Mouse (Mus musculus) CH12.LX (cell line): ENCODE data around the gene Prr36.
A peak's percentile ranks its signal among the peaks of the same experiment; 100 is the strongest.

ENCODE experiments used
- CTCF ChIP-seq, 2 experiments: IDR thresholded peaks in 1 of 2; conservative IDR thresholded peaks in 1 of 2; 2 replicates each; pipeline ENCODE4 v1.5.1; 2011 to 2012; ENCODE audit warnings: low read depth in 2 of 2, low read length in 2 of 2, improper control_type of control experiment in 1 of 2, inconsistent platforms in 1 of 2, mild to moderate bottlenecking in 1 of 2, moderate library complexity in 1 of 2
- E2F4 ChIP-seq: IDR thresholded peaks from 2 replicates; pipeline ENCODE4 v1.6.1; 2011; ENCODE audit warnings: low read depth, low read length, improper control_type of control experiment; ENCODE audit not compliant: insufficient replicate concordance
- EP300 ChIP-seq: IDR thresholded peaks from 2 replicates; pipeline ENCODE4 v1.6.1; 2011; ENCODE audit warnings: low read length, improper control_type of control experiment
- HCFC1 ChIP-seq: IDR thresholded peaks from 2 replicates; pipeline ENCODE4 v1.6.1; 2012; ENCODE audit warnings: low read depth, mild to moderate bottlenecking, inconsistent platforms, low read length, improper control_type of control experiment
- IRF4 ChIP-seq: IDR thresholded peaks from 2 replicates; pipeline ENCODE4 v1.6.1; 2014; ENCODE audit warnings: low read depth, mild to moderate bottlenecking, inconsistent platforms, low read length, improper control_type of control experiment
- POLR2A ChIP-seq: IDR thresholded peaks from 2 replicates; pipeline ENCODE4 v1.6.1; 2011; ENCODE audit warnings: low read depth, mild to moderate bottlenecking, improper control_type of control experiment, low read length
- RAD21 ChIP-seq: IDR thresholded peaks from 2 replicates; pipeline ENCODE4 v1.6.1; 2011; ENCODE audit warnings: low read depth, mild to moderate bottlenecking, low read length, improper control_type of control experiment, moderate library complexity
- ZC3H11A ChIP-seq: IDR thresholded peaks from 2 replicates; pipeline ENCODE4 v1.6.1; 2012; ENCODE audit warnings: low read depth, mild to moderate bottlenecking, inconsistent platforms, low read length, improper control_type of control experiment
- ZMIZ1 ChIP-seq: IDR thresholded peaks from 2 replicates; pipeline ENCODE4 v1.6.1; 2012; ENCODE audit warnings: low read depth, mild to moderate bottlenecking, inconsistent platforms, low read length, improper control_type of control experiment

GRCm38 (mm10) chr8:4254001-4254400 is 36.7 kb upstream of the Prr36 start:
- TF ChIP-seq ZMIZ1 = no peak
- no peak for TF ChIP-seq EP300
- no peak for TF ChIP-seq IRF4
- no peak for TF ChIP-seq HCFC1
- TF ChIP-seq E2F4 = no peak
- TF ChIP-seq CTCF (conservative IDR thresholded peaks at IDR 0.05 in 1 of 2, IDR thresholded peaks at IDR 0.05 in 1 of 2; ENCODE audit: low read depth in 2 of 2, low read length in 2 of 2) = peak in 1 of 2 experiments; percentile 13; a peak in 1 of 4 replicates
- TF ChIP-seq RAD21 = no peak
- no peak for TF ChIP-seq ZC3H11A
- TF ChIP-seq POLR2A = no peak
